Mouse (Mus musculus): Measurements from ENCODE around the gene Pdxk. TPM values are rescaled to one million over a fixed set of nuclear protein-coding genes. Genes with fewer than 3 reads are reported as not detected.

The Pdxk gene
- total RNA-seq, 2 experiments from 2014 or later = 65.2 to 67.6 TPM

DNA sequence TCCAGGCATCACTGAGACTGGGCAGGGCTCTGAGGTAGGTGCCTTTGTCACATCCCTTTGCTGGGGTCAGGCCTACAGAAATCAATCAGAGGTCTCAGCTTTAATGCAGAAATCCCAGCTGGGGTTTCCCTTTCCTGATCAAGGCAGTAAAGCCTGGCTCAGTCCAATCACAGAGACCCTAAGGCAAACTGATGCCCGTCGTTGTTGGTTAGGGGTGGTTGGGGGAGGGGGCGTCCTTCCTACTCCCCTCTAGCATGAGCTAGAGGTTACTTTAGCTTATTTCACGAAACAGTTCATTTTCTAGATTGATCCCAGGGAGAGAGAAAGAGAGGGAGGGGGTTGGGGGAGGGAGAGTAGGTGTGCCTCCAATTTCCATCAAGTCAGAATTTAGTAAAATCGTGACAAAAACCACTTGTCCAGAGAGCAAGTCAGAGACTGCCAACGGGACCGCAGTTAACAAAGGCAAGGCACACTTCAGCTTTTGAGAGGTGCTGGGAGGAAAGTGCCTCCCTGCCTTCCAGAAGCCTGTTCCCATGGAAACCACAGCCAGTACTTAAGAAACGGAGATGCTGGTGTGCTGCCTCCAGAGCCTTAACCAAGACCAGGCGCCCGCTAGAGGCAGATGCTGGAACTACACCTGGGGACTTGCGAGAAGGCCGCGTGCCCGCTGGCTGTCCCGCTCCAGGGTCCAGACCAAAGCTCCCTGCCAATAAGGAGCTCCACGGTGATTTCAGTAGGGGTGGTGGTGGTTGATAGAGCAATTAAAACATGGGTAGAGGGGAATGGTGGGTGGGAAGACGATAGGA lies 68.8 kb downstream of the Pdxk start:
- DNase-seq (ENCODE audit: extremely low spot score in 1 of 2, low spot score in 2 of 2) = peak; percentile 95
- intact Hi-C loops (cut with DNase I) = no loop called here

- DNase-seq (ENCODE audit: extremely low spot score in 1 of 2, low spot score in 2 of 2) = no peak
- intact Hi-C loops (cut with DNase I) = no loop called here
These were observed 69.4 kb downstream of the Pdxk start for GRCm38 (mm10) chr10:78395377-78395776.

- intact Hi-C loops (cut with DNase I) = loop anchor here (5.0 kb wide), 2 partner anchors 40 to 115 kb away; partner anchors contain the start of gene Agpat3
- peak; percentile 79 to 86 for DNase-seq (ENCODE audit: extremely low spot score in 1 of 2, low spot score in 2 of 2)
These were observed 72.7 kb downstream of the Pdxk start for GRCm38 (mm10) chr10:78392072-78392471.

- intact Hi-C loops (cut with DNase I) = loop anchor here (5.0 kb wide), 2 partner anchors 39 to 114 kb away; partner anchors contain the start of gene Agpat3
- no peak for DNase-seq (ENCODE audit: extremely low spot score in 1 of 2, low spot score in 2 of 2)
These were observed 73.7 kb downstream of the Pdxk start for GRCm38 (mm10) chr10:78390982-78391470.

- intact Hi-C loops (cut with DNase I) = no loop called here
- peak; percentile 61 to 62 for DNase-seq (ENCODE audit: extremely low spot score in 1 of 2, low spot score in 2 of 2)
These were observed 76.4 kb downstream of the Pdxk start for GRCm38 (mm10) chr10:78388216-78388980.

Small RNA genes lying within 50 kb of the gene (microRNA-seq; reads per million reads assigned to microRNA genes)
- gene Mir6410 (not detected), gene Mir6907 (1.4 reads per million), gene Mir6908 (not detected)

Other genes with a start within 250 kb of the Pdxk start
- gene Trappc10, start 220.3 kb downstream of the Pdxk start, total RNA-seq (2021) = 10 to 100 TPM; 81.8 to 84.3 TPM
- gene Agpat3, start 112.5 kb downstream of the Pdxk start, total RNA-seq (2021) = 100 to 1,000 TPM; 251 to 263 TPM
- 100 to 1,000 TPM; 345 to 346 TPM for gene Rrp1, start 51.9 kb downstream of the Pdxk start, total RNA-seq (2021)
- gene Cstb, start 39.3 kb downstream of the Pdxk start, total RNA-seq (2021) = 10 to 100 TPM; 33.8 to 37.4 TPM
- gene Olfr1358, start 52.5 kb upstream of the Pdxk start, total RNA-seq (2021) = not detected
- gene Ilvbl, start 109.4 kb upstream of the Pdxk start, total RNA-seq (2021) = 10 to 100 TPM; 19.2 to 21.9 TPM
- 1 to 10 TPM; 3.9 TPM for gene Syde1, start 127.0 kb upstream of the Pdxk start, total RNA-seq (2021)
- not detected for gene Olfr1357, start 153.1 kb upstream of the Pdxk start, total RNA-seq (2021)